Mouse (Mus musculus) CH12F3 (cell line): Measurements from ENCODE around the gene Fto.

Experiments used
- in situ Hi-C: fragments of 300-500 bp; cut with MboI; formaldehyde crosslinking; loops from 2 replicates; pipeline ENCODE4 v1.14.3; 2020; ENCODE audit warnings: low sequenced_read_pairs

The Fto gene

GRCm38 (mm10) chr8:91636887-91637286, 323.6 kb downstream of the Fto start:
- in situ Hi-C loops: no loop called here

GRCm38 (mm10) chr8:91637684-91638083, 324.4 kb downstream of the Fto start:
- in situ Hi-C loops: no loop called here

GRCm38 (mm10) chr8:91638256-91638655, 324.9 kb downstream of the Fto start:
- in situ Hi-C loops: no loop called here

- in situ Hi-C loops: no loop called here
These were observed 327.1 kb downstream of the Fto start for GRCm38 (mm10) chr8:91640471-91640870.

GRCm38 (mm10) chr8:91645484-91645883, 332.2 kb downstream of the Fto start:
- in situ Hi-C loops: no loop called here

- in situ Hi-C loops: no loop called here
These were observed 334.6 kb downstream of the Fto start for GRCm38 (mm10) chr8:91647959-91648358.

GRCm38 (mm10) chr8:91648776-91649175, 335.5 kb downstream of the Fto start:
- in situ Hi-C loops: no loop called here

- in situ Hi-C loops: no loop called here
These were observed 340.2 kb downstream of the Fto start for GRCm38 (mm10) chr8:91653561-91653960.

- in situ Hi-C loops: no loop called here
These were observed 344.1 kb downstream of the Fto start for GRCm38 (mm10) chr8:91657381-91657780.

- in situ Hi-C loops: no loop called here
These were observed 347.6 kb downstream of the Fto start for GRCm38 (mm10) chr8:91660879-91661278.

GRCm38 (mm10) chr8:91669461-91670071, 356.2 kb downstream of the Fto start:
- in situ Hi-C loops: no loop called here

- in situ Hi-C loops: no loop called here
These were observed 363.6 kb downstream of the Fto start for GRCm38 (mm10) chr8:91676928-91677327.

GRCm38 (mm10) chr8:91679451-91679850, 366.1 kb downstream of the Fto start:
- in situ Hi-C loops: no loop called here

- in situ Hi-C loops: no loop called here
These were observed 366.8 kb downstream of the Fto start for GRCm38 (mm10) chr8:91680125-91680524.

GRCm38 (mm10) chr8:91684596-91685317, 371.4 kb downstream of the Fto start:
- in situ Hi-C loops: no loop called here

- in situ Hi-C loops: no loop called here
These were observed 372.1 kb downstream of the Fto start for GRCm38 (mm10) chr8:91685408-91685807.

GRCm38 (mm10) chr8:91692056-91692721, 378.9 kb downstream of the Fto start:
- in situ Hi-C loops: no loop called here

- in situ Hi-C loops: no loop called here
These were observed 393.2 kb downstream of the Fto start for GRCm38 (mm10) chr8:91706533-91706932.

- in situ Hi-C loops: no loop called here
These were observed 395.3 kb downstream of the Fto start for GRCm38 (mm10) chr8:91708661-91709060.

GRCm38 (mm10) chr8:91709768-91710167, 396.4 kb downstream of the Fto start:
- in situ Hi-C loops: no loop called here

GRCm38 (mm10) chr8:91711202-91711601, 397.9 kb downstream of the Fto start:
- in situ Hi-C loops: no loop called here

- in situ Hi-C loops: no loop called here
These were observed 398.8 kb downstream of the Fto start for GRCm38 (mm10) chr8:91711981-91712598.
